Comparison of ENCODE assay signal across 9 mouse cellular contexts in genomic region chr7:35628496-35628895, GRCm38 (mm10). TPM values are rescaled to one million over a fixed set of nuclear protein-coding genes. Genes with fewer than 3 reads are reported as not detected.
DNase-seq lines count a peak whose midpoint lies in the region; ATAC-seq and TF ChIP-seq lines count a peak whose summit lies in the region.
"Had no signal": no experiment of that assay in that cellular context is flagged by ENCODE, and none has a peak within 500 bp of the region (broad histone marks: within the 10 kb centered on the region; RNA-seq: fewer than 3 reads in every experiment).

No protein-coding gene starts in this region.

- dilution Hi-C loops in CH12.LX (cut with MboI; ENCODE audit: extremely low pct_ligation_motif_present, extremely low pct_unique_long_range_greater_than_20kb, low sequenced_read_pairs) = no loop called here

- 72% methylated on average over 5 of the region's 5 CpGs for WGBS in hindbrain, embryonic 10.5 days
- 75% methylated on average over 5 of the region's 5 CpGs for WGBS in hindbrain, embryonic 12.5 days

- TF ChIP-seq RAD21 in CH12.LX (IDR thresholded peaks at IDR 0.05; ENCODE audit: low read depth, low read length) = peak; percentile 30

- H3K4me1 ChIP-seq in hindbrain, embryonic 10.5 days (replicated peaks) = no peaks in the 10 kb centered on the region
- 0 out of 2 replicates have a peak, but pooled peaks cover 2% of the 10 kb centered on the region for H3K4me1 ChIP-seq in hindbrain, embryonic 12.5 days
- H3K4me1 ChIP-seq in CH12.LX (ENCODE audit: control insufficient read depth in 1 of 2, insufficient read depth in 2 of 2) = no peaks in the 10 kb centered on the region
- H3K4me1 ChIP-seq: lung, embryonic 15.5 days had no signal

- DNase-seq in hindbrain, embryonic 10.5 days (ENCODE audit: low spot score) = peak; percentile 40
- DNase-seq in 3T3-L1 (ENCODE audit: low read depth, low spot score) (peak; percentile 58), CH12.LX (ENCODE audit: extremely low read depth) (peak; percentile 43)
- peak; percentile 32 for DNase-seq in embryo, embryonic 11 days
- peak; percentile 49 for DNase-seq in mesoderm, embryonic 11.5 days (ENCODE audit: low read depth, low spot score)
- no peak for DNase-seq in urinary bladder, postnatal 25 days (ENCODE audit: low spot score)
- DNase-seq in heart, adult 9 months (ENCODE audit: low spot score in 2 of 2) = no peak

- ATAC-seq in hindbrain, embryonic 12.5 days (ENCODE audit: low FRiP score) = no peak

- H3K36me3 ChIP-seq in hindbrain, embryonic 10.5 days = peaks cover 93% of the 10 kb centered on the region
- H3K36me3 ChIP-seq in hindbrain, embryonic 12.5 days = peaks cover 69% of the 10 kb centered on the region
- H3K36me3 ChIP-seq in CH12.LX (replicated peaks in 1 of 2; ENCODE audit: control insufficient read depth in 1 of 2, insufficient read depth in 1 of 2, low read length in 1 of 2) = peaks cover 39 to 91% of the 10 kb centered on the region in 2 experiments

- TF ChIP-seq CTCF in CH12.LX (conservative IDR thresholded peaks at IDR 0.05 in 1 of 2, IDR thresholded peaks at IDR 0.05 in 1 of 2; ENCODE audit: low read depth in 2 of 2, low read length in 2 of 2) = peak; percentile 68 to 75

- no peak overlapping the region for H3K4me2 ChIP-seq in hindbrain, embryonic 12.5 days (replicated peaks)
- H3K4me2 ChIP-seq in CH12.LX (ENCODE audit: insufficient read depth, low read depth, poor library complexity, severe bottlenecking) = no peak overlapping the region
- H3K4me2 ChIP-seq: lung, embryonic 15.5 days had no signal

- in situ Hi-C loops in CH12.LX (cut with MboI; ENCODE audit: low pct_ligation_motif_present, low pct_unique_long_range_greater_than_20kb, low sequenced_read_pairs) = loop anchor here (5.0 kb wide), 1 partner anchor 41 kb away; the partner anchor contains the start of genes Ankrd27 and Rgs9bp

- H3K9ac ChIP-seq in hindbrain, embryonic 12.5 days = no peak overlapping the region
- H3K9ac ChIP-seq in CH12.LX (ENCODE audit: insufficient read depth, low read depth) = no peak overlapping the region
- H3K9ac ChIP-seq: lung, embryonic 15.5 days had no signal

- H3K79me2 ChIP-seq in CH12.LX (replicated peaks; ENCODE audit: control insufficient read depth, extremely low read depth, insufficient read depth, poor library complexity, severe bottlenecking) = no peaks in the 10 kb centered on the region

- H3K9me3 ChIP-seq in hindbrain, embryonic 10.5 days = 0 out of 2 replicates have a peak, but pooled peaks cover 4% of the 10 kb centered on the region
- H3K9me3 ChIP-seq in hindbrain, embryonic 12.5 days (replicated peaks) = no peaks in the 10 kb centered on the region
- H3K9me3 ChIP-seq in CH12.LX (replicated peaks; ENCODE audit: low read length) = peaks cover 2% of the 10 kb centered on the region
- H3K9me3 ChIP-seq: lung, embryonic 15.5 days had no signal

- H3K27me3 ChIP-seq in hindbrain, embryonic 10.5 days (ENCODE audit: insufficient read depth, poor library complexity, severe bottlenecking) = no peaks in the 10 kb centered on the region
- no peaks in the 10 kb centered on the region for H3K27me3 ChIP-seq in hindbrain, embryonic 12.5 days
- no peaks in the 10 kb centered on the region for H3K27me3 ChIP-seq in CH12.LX (replicated peaks)
- H3K27me3 ChIP-seq: lung, embryonic 15.5 days had no signal

- TF ChIP-seq EP300 in CH12.LX (IDR thresholded peaks at IDR 0.05; ENCODE audit: low read length) = no peak

- no peak for TF ChIP-seq POLR2A in CH12.LX (IDR thresholded peaks at IDR 0.05; ENCODE audit: low read depth, low read length)

- no peak overlapping the region for H3K27ac ChIP-seq in hindbrain, embryonic 10.5 days
- no peak overlapping the region for H3K27ac ChIP-seq in hindbrain, embryonic 12.5 days
- H3K27ac ChIP-seq in CH12.LX (ENCODE audit: insufficient read depth, low read depth) = no peak overlapping the region
- H3K27ac ChIP-seq: lung, embryonic 15.5 days had no signal

- no peak overlapping the region for H3K4me3 ChIP-seq in hindbrain, embryonic 10.5 days
- H3K4me3 ChIP-seq in hindbrain, embryonic 12.5 days = no peak overlapping the region
- H3K4me3 ChIP-seq in CH12.LX (replicated peaks in 1 of 3; ENCODE audit: low read depth in 2 of 3, low read length in 2 of 3, poor library complexity in 1 of 3) = no peak overlapping the region
- H3K4me3 ChIP-seq: lung, embryonic 15.5 days had no signal

TF ChIP-seq in CH12.LX, 34 proteins besides CTCF, POLR2A, EP300 and RAD21:
- TF ChIP-seq SMC3 (IDR thresholded peaks at IDR 0.05; ENCODE audit: low read depth, low read length) = peak; percentile 39
- no peak for TF ChIP-seq E2F4 (IDR thresholded peaks at IDR 0.05; ENCODE audit: insufficient replicate concordance, low read depth, low read length)

RNA-seq across cellular contexts. Expression of gene Pdcd5, which starts 18.8 kb away (rescaled TPM):
- polyA plus RNA-seq in hindbrain, embryonic 10.5 days (2016; fragmentation: Nextera tagmentation; extraction: Ambion mirVana) = 300 and 302 TPM in 2 replicates
- polyA plus RNA-seq in hindbrain, embryonic 12.5 days (2016; fragmentation: Nextera tagmentation; extraction: Ambion mirVana) = 257 and 263 TPM in 2 replicates
- 174 and 227 TPM in 2 replicates for total RNA-seq in CH12.LX (2012; rRNA removed)
- total RNA-seq in CH12.LX (2014; rRNA removed) = 241 and 294 TPM in 2 replicates
- polyA plus RNA-seq in CH12.LX (2012; ENCODE audit: insufficient read length, low read depth) = 242 and 272 TPM in 2 replicates

RNA-seq across cellular contexts. Expression of gene Ankrd27, which starts 42.5 kb away (rescaled TPM):
- polyA plus RNA-seq in hindbrain, embryonic 10.5 days (2016; fragmentation: Nextera tagmentation; extraction: Ambion mirVana) = 31.4 and 36.8 TPM in 2 replicates
- polyA plus RNA-seq in hindbrain, embryonic 12.5 days (2016; fragmentation: Nextera tagmentation; extraction: Ambion mirVana) = 30.3 and 32.1 TPM in 2 replicates
- total RNA-seq in CH12.LX (2012; rRNA removed) (44.4 and 49.1 TPM in 2 replicates), CH12.LX (2014; rRNA removed) (33.4 and 39.0 TPM in 2 replicates)
- polyA plus RNA-seq in CH12.LX (2012; ENCODE audit: insufficient read length, low read depth) = 38.6 and 39.7 TPM in 2 replicates

RNA-seq across cellular contexts. Expression of gene Rgs9bp, which starts 43.1 kb away (rescaled TPM):
- polyA plus RNA-seq in hindbrain, embryonic 10.5 days (2016; fragmentation: Nextera tagmentation; extraction: Ambion mirVana) = 0.18 and 0.26 TPM in 2 replicates
- polyA plus RNA-seq in hindbrain, embryonic 12.5 days (2016; fragmentation: Nextera tagmentation; extraction: Ambion mirVana) = 0.12 and 0.16 TPM in 2 replicates
- total RNA-seq in CH12.LX (2012; rRNA removed) (0.17 and 0.21 TPM in 2 replicates), CH12.LX (2014; rRNA removed) (0.05 and 0.11 TPM in 2 replicates)
- 0.04 and 0.06 TPM in 2 replicates for polyA plus RNA-seq in CH12.LX (2012; ENCODE audit: insufficient read length, low read depth)

Comparison
In these comparisons a context has a peak if more than half of its experiments do, and no peak if none do; other contexts are left out.
1. DNase-seq: peak in hindbrain, embryonic 10.5 days (single experiment), 3T3-L1 (single experiment), CH12.LX (single experiment), embryo, embryonic 11 days (single experiment) and mesoderm, embryonic 11.5 days (single experiment); none in urinary bladder, postnatal 25 days (single experiment) and heart, adult 9 months (0 of 2).